Mouse (Mus musculus) megakaryocyte, adult 5-6 weeks (primary cell): Measurements from ENCODE around the gene Drosha. TPM values are rescaled to one million over a fixed set of nuclear protein-coding genes. Genes with fewer than 3 reads are reported as not detected.
"Not testable (repeated sequence)": the region's sequence is repeated elsewhere in the genome, so short reads cannot be mapped to it uniquely, and the experiment has no call there.

Source experiments
- ATAC-seq: 2 replicates; pipeline ENCODE4 v1.8.0; 2016; ENCODE audit warnings: mild to moderate bottlenecking, inconsistent platforms; ENCODE audit not compliant: poor library complexity, severe bottlenecking
- total RNA-seq, 2 experiments: library from RNA; stranded (forward) in 1 of 2; stranded (reverse) in 1 of 2; fragments of 153-499, 151-499 nt in 1 of 2; fragments of 221-1000, 200-1000 nt in 1 of 2; gene quantifications; 2 replicates each; pipeline versions ENCODE4 v1.2.3 to v1.2.4; 2015 to 2017

The Drosha gene
- total RNA-seq, 2 experiments from 2014 or later = 11.0 to 14.7 TPM

- ATAC-seq = no peak
Observed at GRCm38 (mm10) chr15:12923826-12924225, 99.2 kb downstream of the Drosha start.

- no peak for ATAC-seq
Observed at GRCm38 (mm10) chr15:12931481-12931880, 106.9 kb downstream of the Drosha start.

- ATAC-seq = no peak
Observed at GRCm38 (mm10) chr15:12936217-12936732, 111.7 kb downstream of the Drosha start.

- ATAC-seq = not testable (repeated sequence)
Observed at GRCm38 (mm10) chr15:12937326-12937725, 112.7 kb downstream of the Drosha start.

- ATAC-seq = no peak
Observed at GRCm38 (mm10) chr15:12941106-12941505, 116.5 kb downstream of the Drosha start.

- ATAC-seq = no peak
Observed at GRCm38 (mm10) chr15:12941651-12942180, 117.1 kb downstream of the Drosha start.

- ATAC-seq = no peak
Observed at GRCm38 (mm10) chr15:12942424-12942823, 117.8 kb downstream of the Drosha start.

GRCm38 (mm10) chr15:12958051-12958450 is 133.4 kb downstream of the Drosha start:
- ATAC-seq = no peak

- ATAC-seq = no peak
Observed at GRCm38 (mm10) chr15:12962179-12962578, 137.6 kb downstream of the Drosha start.

GRCm38 (mm10) chr15:12965209-12965608 is 140.6 kb downstream of the Drosha start:
- no peak for ATAC-seq

GRCm38 (mm10) chr15:12968815-12969214 is 144.2 kb downstream of the Drosha start:
- ATAC-seq = no peak

- no peak for ATAC-seq
Observed at GRCm38 (mm10) chr15:12972441-12972840, 147.8 kb downstream of the Drosha start.

Other genes starting within 250 kb of the Drosha start
- gene Pdzd2, start 84.9 kb upstream of the Drosha start, total RNA-seq (2015) = 0.22 and 1.4 TPM in 2 replicates
- 0.41 and 0.59 TPM in 2 replicates for gene Pdzd2, start 84.9 kb upstream of the Drosha start, total RNA-seq (2017)
- gene 6030458C11Rik, start 166 bp upstream of the Drosha start, total RNA-seq (2015) = 8.1 and 9.1 TPM in 2 replicates
- 13.4 and 16.0 TPM in 2 replicates for gene 6030458C11Rik, start 166 bp upstream of the Drosha start, total RNA-seq (2017)